Comparison of ENCODE assay signal across 17 mouse cellular contexts in the genomic region with DNA sequence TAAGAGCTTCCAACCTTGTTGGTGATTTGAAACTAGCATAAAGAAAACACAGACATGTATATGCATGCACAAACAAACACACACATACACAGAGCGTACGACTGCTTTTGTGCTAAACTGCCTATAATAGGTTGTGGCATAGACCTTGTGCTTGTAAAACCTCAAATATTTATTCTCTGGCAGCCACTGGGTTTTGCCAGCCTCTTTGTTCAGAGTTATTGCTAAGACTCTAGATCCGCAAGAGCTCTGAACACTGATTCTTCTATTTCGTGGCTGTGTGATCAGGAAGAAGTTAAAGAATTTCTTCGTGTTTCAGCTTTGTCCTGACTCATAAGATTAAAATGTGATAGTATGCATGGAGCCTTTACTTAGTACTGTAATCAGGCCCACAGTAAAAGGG.
"Had no signal": no experiment of that assay in that cellular context is flagged by ENCODE, and none has a peak within 500 bp of the region (broad histone marks: within the 10 kb centered on the region; RNA-seq: fewer than 3 reads in every experiment).

No protein-coding gene starts in this region.

- ATAC-seq: lung, postnatal 0 days; midbrain, embryonic 13.5 days; midbrain, embryonic 15.5 days had no signal

- H3K4me3 ChIP-seq: lung, embryonic 15.5 days; megakaryocyte, embryonic 14.5 days; midbrain, embryonic 13.5 days; midbrain, embryonic 15.5 days; neural tube, embryonic 12.5 days; stomach, embryonic 15.5 days had no signal

- DNase-seq: lung, adult 2 months; lung, postnatal 14 days; lung, postnatal 36 days; right cerebral cortex, postnatal 14 days; thymus, adult 2 months; thymus, postnatal 25 days; thymus, postnatal 4 days had no signal

- H3K9ac ChIP-seq: lung, embryonic 15.5 days; midbrain, embryonic 13.5 days; midbrain, embryonic 15.5 days; neural tube, embryonic 12.5 days; stomach, embryonic 15.5 days had no signal

- H3K27ac ChIP-seq: lung, embryonic 15.5 days; macrophage; midbrain, embryonic 13.5 days; midbrain, embryonic 15.5 days; neural tube, embryonic 12.5 days; stomach, embryonic 15.5 days; stomach, postnatal 0 days had no signal

- H3K4me1 ChIP-seq: lung, embryonic 15.5 days; midbrain, embryonic 13.5 days; midbrain, embryonic 15.5 days; neural tube, embryonic 12.5 days; stomach, embryonic 15.5 days had no signal

- H3K27me3 ChIP-seq: lung, embryonic 15.5 days; midbrain, embryonic 13.5 days; midbrain, embryonic 15.5 days; neural tube, embryonic 12.5 days; stomach, embryonic 15.5 days had no signal

- H3K9me3 ChIP-seq: lung, embryonic 15.5 days; megakaryocyte, embryonic 14.5 days; midbrain, embryonic 13.5 days; midbrain, embryonic 15.5 days; neural tube, embryonic 12.5 days; stomach, embryonic 15.5 days had no signal

- H3K36me3 ChIP-seq: lung, embryonic 15.5 days; midbrain, embryonic 15.5 days; neural tube, embryonic 12.5 days; stomach, embryonic 15.5 days had no signal

- H3K4me2 ChIP-seq: lung, embryonic 15.5 days; midbrain, embryonic 11.5 days; midbrain, embryonic 13.5 days; midbrain, embryonic 15.5 days; neural tube, embryonic 12.5 days; stomach, embryonic 15.5 days had no signal
